Mouse (Mus musculus) megakaryocyte, embryonic 14.5 days (primary cell): ENCODE data around the gene Nxpe5.

Experiments
- FLI1 ChIP-seq: IDR thresholded peaks from 2 replicates; pipeline ENCODE4 v1.6.1; 2012; ENCODE audit warnings: low read length, inconsistent platforms, mixed read lengths
- GATA1 ChIP-seq: IDR thresholded peaks from 3 replicates; pipeline ENCODE4 v1.6.1; 2012; ENCODE audit warnings: mixed read lengths, low read length, inconsistent platforms, borderline replicate concordance

GRCm38 (mm10) chr5:138280425-138280768, 54.7 kb downstream of the Nxpe5 start:
- TF ChIP-seq GATA1: no peak
- TF ChIP-seq FLI1: no peak
